ENCODE assay signal across 9 mouse cellular contexts in the genomic region with DNA sequence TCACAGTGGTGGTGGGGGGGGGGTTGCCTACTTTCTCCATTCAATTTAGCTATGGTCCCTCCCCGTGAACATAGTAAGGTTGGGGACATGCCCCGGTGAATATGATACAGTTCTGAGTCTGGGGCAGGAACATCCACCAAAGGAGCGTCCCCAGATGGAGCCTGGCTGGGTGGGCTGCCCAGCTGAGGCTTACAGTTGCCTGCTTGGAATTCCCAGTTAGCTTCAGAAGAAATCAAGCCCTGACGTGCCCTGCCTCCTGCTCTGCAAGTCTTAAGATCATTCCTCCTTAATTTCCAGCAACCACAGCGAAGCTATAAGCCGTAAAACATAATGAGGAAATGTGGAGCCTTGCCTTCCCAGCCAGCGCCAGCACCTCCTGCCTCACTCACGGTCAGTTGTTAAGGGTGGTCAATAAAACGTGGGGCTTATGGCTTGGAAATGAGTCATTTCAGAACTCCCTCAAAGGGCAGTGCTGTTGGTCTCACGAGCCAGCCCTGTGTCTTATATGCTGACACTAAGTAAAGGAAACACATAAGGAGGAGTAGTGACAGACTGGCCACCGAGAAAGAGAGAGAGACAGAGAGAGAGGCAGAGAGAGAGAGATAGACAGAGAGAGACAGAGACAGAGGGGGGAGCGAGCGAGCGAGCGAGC. TPM values are rescaled to one million over a fixed set of nuclear protein-coding genes. Genes with fewer than 3 reads are reported as not detected.
DNase-seq lines count a peak whose midpoint lies in the region; ATAC-seq and TF ChIP-seq lines count a peak whose summit lies in the region.
"Had no signal": no experiment of that assay in that cellular context is flagged by ENCODE, and none has a peak within 500 bp of the region (broad histone marks: within the 10 kb centered on the region; RNA-seq: fewer than 3 reads in every experiment).

No protein-coding gene starts in this region.

- ATAC-seq in erythroblast, adult 5-6 weeks (replicated peaks; ENCODE audit: low FRiP score, poor library complexity, severe bottlenecking): no peak
- ATAC-seq in liver, embryonic 12.5 days: no peak

- TF ChIP-seq POLR2A in cerebellum, adult 2 months (IDR thresholded peaks at IDR 0.05; ENCODE audit: borderline replicate concordance, insufficient read depth, low read length): no peak

- no peaks in the 10 kb centered on the region for H3K36me3 ChIP-seq in erythroblast, embryonic 14.5 days (ENCODE audit: control insufficient read depth)
- H3K36me3 ChIP-seq in liver, embryonic 12.5 days: no peaks in the 10 kb centered on the region

- H3K27me3 ChIP-seq in erythroblast, embryonic 14.5 days (ENCODE audit: control insufficient read depth): peaks cover 81% of the 10 kb centered on the region
- peaks cover 82% of the 10 kb centered on the region for H3K27me3 ChIP-seq in liver, embryonic 12.5 days (replicated peaks)
- H3K27me3 ChIP-seq in cerebellum, adult 2 months (ENCODE audit: control insufficient read depth, insufficient read depth, low read length): no peaks in the 10 kb centered on the region; the same call in 1 of the 2 replicates

- H3K27ac ChIP-seq in liver, embryonic 12.5 days: no peak overlapping the region
- H3K27ac ChIP-seq in cerebellum, adult 2 months (ENCODE audit: insufficient read depth, low read length): no peak overlapping the region

- H3K4me3 ChIP-seq in erythroblast, embryonic 14.5 days (replicated peaks): peak overlapping the region; percentile 68
- H3K4me3 ChIP-seq in liver, embryonic 12.5 days: peak overlapping the region; percentile 70
- no peak overlapping the region for H3K4me3 ChIP-seq in cerebellum, adult 2 months (replicated peaks; ENCODE audit: insufficient read depth, low read depth, low read length)

- peaks cover 2% of the 10 kb centered on the region; the same call in 1 of the 2 replicates for H3K9me3 ChIP-seq in erythroblast, embryonic 14.5 days (ENCODE audit: control insufficient read depth, low read length)
- no peaks in the 10 kb centered on the region for H3K9me3 ChIP-seq in liver, embryonic 12.5 days (replicated peaks)

- intact Hi-C loops in left cerebral cortex, postnatal 10 days (cut with DNase I): no loop called here

- DNase-seq in right cerebral cortex, postnatal 25 days: peak; percentile 4
- DNase-seq in right cerebral cortex, adult 18-20 months: no peak
- no peak for DNase-seq in cerebellum, adult 11-12 months
- no peak for DNase-seq in cerebellum, adult 2 months
- no peak for DNase-seq in left cerebral cortex, postnatal 10 days (ENCODE audit: extremely low spot score in 1 of 2, low spot score in 2 of 2)

- peaks cover 70% of the 10 kb centered on the region for H3K4me1 ChIP-seq in erythroblast, embryonic 14.5 days (ENCODE audit: control insufficient read depth)
- H3K4me1 ChIP-seq in liver, embryonic 12.5 days: peaks cover 78% of the 10 kb centered on the region
- H3K4me1 ChIP-seq in cerebellum, adult 2 months (ENCODE audit: control insufficient read depth, insufficient read depth, low read length): peaks cover 2% of the 10 kb centered on the region

- no peak overlapping the region for H3K9ac ChIP-seq in liver, embryonic 12.5 days

- WGBS in liver, embryonic 12.5 days (ENCODE audit: insufficient replicate concordance): 59% methylated on average over 15 of the region's 15 CpGs
- WGBS in cerebellum, adult 2 months: 43% methylated on average over 15 of the region's 15 CpGs

- no peak for TF ChIP-seq CTCF in cerebellum, adult 2 months (IDR thresholded peaks at IDR 0.05; ENCODE audit: borderline replicate concordance, insufficient read depth, low read depth, low read length)

- peak overlapping the region; percentile 99 for H3K4me2 ChIP-seq in liver, embryonic 12.5 days

RNA-seq across cellular contexts. Expression of a gene that starts 0.9 kb away (rescaled TPM):
- 0.38 and 0.49 TPM in 2 replicates for polyA plus RNA-seq in erythroblast, embryonic 14.5 days (2012)
- not detected in 2 replicates for total RNA-seq in erythroblast, adult 5-6 weeks (2015; ENCODE audit: low replicate concordance)
- 0.51 TPM in 1 of 2 replicates, not detected in the other for total RNA-seq in erythroblast, adult 5-6 weeks (2017; ENCODE audit: low replicate concordance)
- polyA plus RNA-seq in liver, embryonic 12.5 days (2016; fragmentation: Nextera tagmentation; extraction: Ambion mirVana): 5.9 and 6.2 TPM in 2 replicates
- 7.7 and 9.4 TPM in 2 replicates for polyA plus RNA-seq in cerebellum, adult 2 months (2012; rRNA removed)
- total RNA-seq in left cerebral cortex, postnatal 10 days (2021): 10 to 100 TPM; 34.5 to 41.9 TPM

RNA-seq across cellular contexts. Expression of a gene that starts 17.0 kb away (rescaled TPM):
- 0.02 and 0.03 TPM in 2 replicates for polyA plus RNA-seq in erythroblast, embryonic 14.5 days (2012)
- total RNA-seq in erythroblast, adult 5-6 weeks (2015; ENCODE audit: low replicate concordance): 3.1 and 5.0 TPM in 2 replicates
- total RNA-seq in erythroblast, adult 5-6 weeks (2017; ENCODE audit: low replicate concordance): 6.7 and 7.4 TPM in 2 replicates
- polyA plus RNA-seq in liver, embryonic 12.5 days (2016; fragmentation: Nextera tagmentation; extraction: Ambion mirVana): 7.2 and 7.4 TPM in 2 replicates
- 3.6 and 4.2 TPM in 2 replicates for polyA plus RNA-seq in cerebellum, adult 2 months (2012; rRNA removed)
- total RNA-seq in left cerebral cortex, postnatal 10 days (2021): 1 to 10 TPM; 1.8 to 1.9 TPM

RNA-seq across cellular contexts. Expression of a gene that starts 31.6 kb away (rescaled TPM):
- polyA plus RNA-seq in erythroblast, embryonic 14.5 days (2012): 1.8 TPM in 2 replicates
- total RNA-seq in erythroblast, adult 5-6 weeks (2015; ENCODE audit: low replicate concordance): 0.77 and 6.1 TPM in 2 replicates
- total RNA-seq in erythroblast, adult 5-6 weeks (2017; ENCODE audit: low replicate concordance): 19.5 and 25.7 TPM in 2 replicates
- 56.7 and 61.5 TPM in 2 replicates for polyA plus RNA-seq in liver, embryonic 12.5 days (2016; fragmentation: Nextera tagmentation; extraction: Ambion mirVana)
- polyA plus RNA-seq in cerebellum, adult 2 months (2012; rRNA removed): 69.4 and 84.5 TPM in 2 replicates
- 10 to 100 TPM; 51.1 to 56.9 TPM for total RNA-seq in left cerebral cortex, postnatal 10 days (2021)

RNA-seq across cellular contexts. Expression of a gene that starts 34.7 kb away (rescaled TPM):
- 0.03 TPM in 1 of 2 replicates, not detected in the other for polyA plus RNA-seq in erythroblast, embryonic 14.5 days (2012)
- not detected in 2 replicates for total RNA-seq in erythroblast, adult 5-6 weeks (2015; ENCODE audit: low replicate concordance)
- 0.34 TPM in 1 of 2 replicates, not detected in the other for total RNA-seq in erythroblast, adult 5-6 weeks (2017; ENCODE audit: low replicate concordance)
- polyA plus RNA-seq in liver, embryonic 12.5 days (2016; fragmentation: Nextera tagmentation; extraction: Ambion mirVana): not detected in 2 replicates
- polyA plus RNA-seq in cerebellum, adult 2 months (2012; rRNA removed): not detected in 2 replicates
- not detected for total RNA-seq in left cerebral cortex, postnatal 10 days (2021)
- total RNA-seq: layer of hippocampus, postnatal 14 days had no signal

RNA-seq across cellular contexts. Expression of a gene that starts 38.9 kb away (rescaled TPM):
- not detected in 2 replicates for polyA plus RNA-seq in erythroblast, embryonic 14.5 days (2012)
- total RNA-seq in erythroblast, adult 5-6 weeks (2015; ENCODE audit: low replicate concordance): not detected in 2 replicates
- not detected in 2 replicates for total RNA-seq in erythroblast, adult 5-6 weeks (2017; ENCODE audit: low replicate concordance)
- 1.2 TPM in 1 of 2 replicates, not detected in the other for polyA plus RNA-seq in liver, embryonic 12.5 days (2016; fragmentation: Nextera tagmentation; extraction: Ambion mirVana)
- polyA plus RNA-seq in cerebellum, adult 2 months (2012; rRNA removed): 0.10 and 0.11 TPM in 2 replicates
- not detected for total RNA-seq in left cerebral cortex, postnatal 10 days (2021)
- total RNA-seq: layer of hippocampus, postnatal 14 days had no signal

Comparison
In these comparisons a context has a peak if more than half of its experiments do, and no peak if none do; other contexts are left out.
1. RNA of a gene that starts 31.6 kb away (polyA plus RNA-seq): 69.4 to 84.5 TPM in cerebellum, adult 2 months and 56.7 to 61.5 TPM in liver, embryonic 12.5 days; 1.8 TPM in erythroblast, embryonic 14.5 days; every median in the first group is over 10 times any median in the second.